Mouse (Mus musculus): ENCODE data around the gene Rin3.

GRCm38 (mm10) chr12:102294634-102295033, 11.8 kb downstream of the Rin3 start:
- TF ChIP-seq ZNF384 (IDR thresholded peaks at IDR 0.05; ENCODE audit: low read depth, low read length) (no peak), CHD2 (IDR thresholded peaks at IDR 0.05; ENCODE audit: low read depth, low read length) (no peak)
